Mouse (Mus musculus): Measurements from ENCODE around the gene Ccdc85c.

The Ccdc85c gene

DNA sequence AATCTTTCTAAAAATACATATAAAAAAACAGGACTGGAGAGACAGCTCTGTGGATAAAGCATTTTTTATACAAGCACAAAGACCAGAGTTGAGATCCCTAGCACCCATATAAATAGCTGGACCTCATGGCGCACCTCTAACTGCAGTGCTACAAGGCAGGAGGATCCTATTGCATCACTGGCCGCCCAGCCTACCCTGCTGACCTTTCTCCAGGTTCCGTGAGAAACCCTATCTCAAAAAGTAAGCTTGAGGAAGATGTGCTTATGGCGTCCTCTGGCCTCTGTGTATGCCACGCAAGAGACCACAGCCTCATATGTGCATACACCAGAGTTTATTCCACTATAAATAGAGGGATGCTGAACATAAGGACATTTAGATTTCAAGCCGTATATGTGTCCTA, 93.5 kb downstream of the Ccdc85c start:
- in situ Hi-C loops (cut with MboI, MseI), result no loop called here

DNA sequence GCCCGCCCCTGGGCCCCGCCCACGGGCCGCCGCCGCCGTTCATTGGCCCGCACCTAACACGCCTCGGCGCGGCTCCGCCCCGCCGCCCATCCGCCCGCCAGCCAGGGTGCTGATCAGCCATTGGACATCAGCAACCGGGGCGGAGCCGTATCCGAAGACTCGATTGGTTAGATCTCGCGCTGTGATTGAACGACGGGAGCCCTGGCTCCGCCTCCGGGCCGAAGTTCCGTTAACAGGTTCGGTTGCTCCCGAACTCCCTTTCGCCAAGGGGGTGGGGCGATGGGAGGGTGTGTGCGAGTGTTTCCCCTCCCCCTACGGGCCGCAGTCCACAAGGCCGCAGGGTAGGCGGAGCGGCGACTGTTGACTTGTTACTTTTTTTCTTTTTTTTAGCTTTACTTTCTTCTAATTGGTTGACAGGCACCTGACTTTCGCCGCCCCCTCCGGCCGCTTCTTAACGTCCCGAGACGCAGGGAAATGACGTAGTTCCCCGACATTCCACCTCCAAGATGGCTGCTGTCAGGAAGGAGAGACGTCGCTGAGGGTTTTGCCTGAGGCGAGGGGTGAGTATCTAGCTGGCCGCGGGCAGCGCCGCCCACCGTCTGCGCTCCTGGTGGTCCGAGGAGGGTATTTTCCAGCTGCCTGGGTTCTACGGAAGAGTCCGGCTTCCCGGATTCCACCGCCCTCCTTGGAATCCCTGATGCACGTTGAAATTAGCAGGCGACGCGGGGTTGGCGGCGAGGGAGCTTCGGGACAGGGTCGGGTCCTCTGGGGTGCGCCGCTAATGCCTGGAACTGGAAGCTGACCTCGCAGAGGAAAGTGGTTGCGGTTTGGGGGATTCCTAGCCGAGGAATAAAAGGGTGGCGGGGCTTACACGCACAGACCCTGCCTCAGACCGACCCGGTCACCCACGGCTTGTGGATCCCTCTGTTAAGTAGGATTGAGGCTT, 95.6 kb downstream of the Ccdc85c start, which contains the start of gene Ccnk:
Ccnk (plus strand) TSS at position 259 of the 946 bp plus-strand sequence.
- in situ Hi-C loops (cut with MboI, MseI), result no loop called here

DNA sequence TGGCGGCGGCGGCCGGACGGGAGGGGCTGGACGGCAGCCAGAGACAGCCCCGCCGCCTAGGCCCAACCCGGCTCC, 96.1 kb downstream of the Ccdc85c start, which contains the start of gene Setd3:
Setd3 (minus strand) TSS at position 69 of the 75 bp plus-strand sequence.
- in situ Hi-C loops (cut with MboI, MseI), result no loop called here

DNA sequence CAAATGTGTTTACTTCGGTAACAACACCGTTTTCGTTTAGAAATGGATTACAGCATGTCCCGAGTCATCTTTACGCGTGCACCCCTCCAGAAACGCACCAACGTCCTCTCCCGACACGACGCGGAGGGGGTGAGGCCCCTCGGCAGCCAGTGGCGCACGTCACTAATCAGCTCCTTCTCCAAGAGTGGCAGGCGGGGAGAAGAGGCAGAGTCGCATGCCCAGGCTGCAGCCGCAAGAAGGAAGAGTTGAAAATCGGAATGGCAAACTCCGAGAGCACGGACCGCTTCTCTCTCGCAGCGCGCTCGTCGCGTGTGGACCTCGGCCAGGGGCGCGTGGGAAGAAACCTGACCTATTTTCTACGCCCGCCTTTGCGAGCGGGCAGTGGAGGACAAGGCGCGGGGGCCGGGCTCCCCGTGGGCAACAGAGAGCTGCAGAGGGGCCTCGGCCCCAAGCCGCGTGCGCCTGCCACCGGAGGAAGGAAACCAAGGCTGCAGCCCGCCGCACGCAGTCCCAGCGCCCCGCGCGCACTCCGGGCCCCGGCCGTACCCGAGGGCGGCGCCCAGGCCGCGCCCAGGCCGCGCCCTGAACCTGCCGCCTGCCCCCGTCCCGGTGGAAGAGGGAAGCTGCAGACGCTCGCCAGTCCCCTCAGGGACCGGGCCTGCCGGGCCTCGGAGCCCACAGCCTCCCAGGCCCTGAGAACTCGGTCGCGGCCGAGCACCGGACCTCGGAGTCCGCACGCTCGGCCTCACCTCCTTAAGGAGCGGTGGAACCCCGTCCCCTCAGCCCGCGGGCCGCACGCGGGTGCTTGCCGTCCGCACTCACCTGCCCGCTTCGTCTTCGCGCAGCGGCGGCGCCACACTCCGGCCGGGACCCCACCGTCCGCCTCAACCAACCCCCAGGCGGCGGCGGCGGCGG, 96.6 kb downstream of the Ccdc85c start:
- in situ Hi-C loops (cut with MboI, MseI), result no loop called here

DNA sequence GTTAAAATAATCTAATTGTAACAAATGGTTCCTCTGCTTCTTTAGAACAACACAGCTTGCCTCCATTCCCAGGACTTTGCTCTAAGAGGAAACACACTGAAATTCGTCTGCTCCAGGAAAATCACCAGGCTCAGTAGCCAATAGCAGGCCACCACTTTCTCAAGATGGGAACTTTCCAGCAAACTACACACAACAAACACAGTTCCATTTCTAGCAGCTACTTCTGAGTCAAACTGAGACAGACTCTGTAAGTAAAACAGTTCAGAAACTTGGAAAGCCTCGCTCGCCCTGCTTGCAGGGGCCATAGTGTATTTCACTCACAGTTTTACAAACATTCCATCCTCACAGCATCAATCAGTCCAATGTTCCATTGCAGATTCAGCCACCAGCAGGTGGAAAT, 98.9 kb downstream of the Ccdc85c start:
- in situ Hi-C loops (cut with MboI, MseI), result no loop called here

DNA sequence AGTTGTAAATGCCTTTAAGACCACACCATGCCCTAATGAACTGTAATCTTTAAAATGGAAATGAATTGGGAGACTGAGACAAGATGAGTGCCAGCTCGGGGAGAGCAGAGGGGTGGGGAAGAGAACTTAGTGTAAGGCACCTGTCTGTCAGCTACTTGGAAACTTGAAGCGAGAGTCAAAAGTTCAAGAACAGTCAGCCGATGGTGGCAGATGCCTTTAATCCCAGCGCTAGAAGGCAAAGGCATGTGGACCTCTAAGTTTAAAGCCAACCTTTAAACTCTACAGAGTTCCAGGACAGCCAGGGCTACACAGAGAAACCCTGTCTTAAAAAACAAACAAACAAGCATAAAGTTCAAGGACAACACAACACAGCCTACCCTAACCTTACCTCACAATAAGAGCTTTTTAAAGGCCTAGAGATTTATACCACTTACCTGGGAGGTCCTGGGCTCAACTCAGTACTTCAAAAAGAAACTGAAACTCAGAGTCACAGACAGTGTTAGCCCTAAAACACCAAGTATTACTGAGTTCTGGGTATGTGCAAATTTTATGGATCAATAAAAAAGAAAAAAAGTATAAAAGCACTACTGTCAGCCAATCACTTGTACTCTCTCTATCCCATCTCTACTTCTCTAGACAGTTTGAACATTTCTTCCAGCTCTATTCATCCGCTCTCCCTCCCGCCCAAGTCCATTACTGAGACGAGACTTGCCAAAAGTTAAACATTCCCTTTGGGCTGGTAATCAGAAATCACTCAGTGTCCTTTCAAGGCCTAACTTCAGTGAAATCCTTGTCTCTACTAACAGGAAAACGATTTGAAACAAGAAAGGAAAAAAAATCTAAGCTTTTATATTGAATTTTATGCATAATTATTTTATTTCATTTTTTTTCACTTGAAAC, 100.4 kb downstream of the Ccdc85c start:
- in situ Hi-C loops (cut with MboI, MseI), result no loop called here

DNA sequence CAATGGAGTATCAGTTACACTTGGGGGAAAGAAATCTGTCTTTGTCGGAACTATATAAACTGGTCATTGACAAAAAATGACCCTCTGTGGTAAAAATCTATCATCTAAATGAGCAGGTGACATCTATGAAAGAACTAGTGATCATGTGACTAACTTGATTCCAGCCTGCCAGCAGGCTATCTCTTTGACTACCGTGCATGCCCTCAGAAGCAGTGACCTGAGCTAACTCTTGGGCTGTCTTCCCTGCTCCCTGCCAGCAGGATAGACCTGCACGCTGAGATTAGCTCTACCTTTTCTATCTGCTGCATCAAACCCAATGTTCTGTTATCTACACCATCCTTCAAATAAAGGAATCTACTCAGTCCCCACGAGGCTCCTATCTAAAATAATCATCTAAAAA, 102.6 kb downstream of the Ccdc85c start:
- in situ Hi-C loops (cut with MboI, MseI), result no loop called here

DNA sequence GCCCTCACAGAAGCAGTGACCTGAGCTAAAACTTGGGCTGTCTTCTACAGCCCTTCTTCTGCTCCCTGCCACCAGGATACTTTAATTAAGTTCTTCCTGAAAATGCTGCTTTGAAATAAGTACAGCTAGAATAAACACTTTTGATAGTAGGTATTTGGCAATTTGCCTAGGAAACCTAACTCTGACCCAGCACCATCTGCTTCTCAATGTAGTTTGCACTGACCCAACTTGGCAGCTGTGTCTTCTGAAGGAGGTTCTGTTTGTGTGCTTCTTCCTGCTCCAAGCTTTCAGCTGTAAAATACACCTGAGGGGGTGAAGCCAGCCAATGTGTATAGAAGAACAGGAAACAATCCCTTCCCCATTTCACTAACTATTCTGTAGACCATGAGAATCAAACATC, 103.9 kb downstream of the Ccdc85c start:
- in situ Hi-C loops (cut with MboI, MseI), result no loop called here

DNA sequence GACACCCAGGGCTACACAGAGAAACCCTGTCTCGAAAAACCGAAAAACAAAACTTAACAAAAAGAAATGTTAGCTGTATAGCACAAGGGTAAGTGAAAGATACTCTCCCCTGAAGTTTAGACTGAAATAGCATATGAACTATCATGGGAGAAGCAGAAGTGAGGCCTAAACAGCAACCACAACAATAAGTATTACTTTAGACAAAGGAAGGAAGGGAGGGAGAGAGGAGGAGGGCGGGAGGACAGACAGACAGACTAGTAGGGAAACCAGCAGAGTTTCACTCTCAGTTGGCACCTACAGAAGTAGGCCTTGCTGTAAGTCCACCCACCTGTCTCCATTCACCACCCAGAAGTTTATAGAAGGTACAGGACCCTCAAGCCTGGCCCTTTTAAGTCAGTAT, 104.8 kb downstream of the Ccdc85c start:
- in situ Hi-C loops (cut with MboI, MseI), result no loop called here

DNA sequence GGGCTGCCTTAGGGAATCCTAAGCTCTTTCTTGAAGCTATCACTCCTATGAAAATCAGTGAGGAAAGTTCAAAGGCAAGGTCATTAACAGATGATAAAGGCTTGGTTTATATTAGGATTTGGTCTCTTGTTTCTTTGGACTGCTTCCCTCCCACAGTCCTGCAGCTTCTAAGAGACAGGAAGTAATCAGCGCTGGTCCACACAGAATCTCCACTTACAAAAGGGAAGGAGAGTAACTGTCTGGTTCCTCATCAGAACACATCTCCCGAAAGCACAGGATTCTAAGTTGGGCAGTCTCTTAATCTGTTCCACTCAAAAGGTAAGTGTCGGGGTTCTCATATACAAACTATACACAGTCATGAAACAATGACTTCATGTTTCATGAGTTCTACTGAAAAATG, 106.3 kb downstream of the Ccdc85c start:
- in situ Hi-C loops (cut with MboI, MseI), result no loop called here

DNA sequence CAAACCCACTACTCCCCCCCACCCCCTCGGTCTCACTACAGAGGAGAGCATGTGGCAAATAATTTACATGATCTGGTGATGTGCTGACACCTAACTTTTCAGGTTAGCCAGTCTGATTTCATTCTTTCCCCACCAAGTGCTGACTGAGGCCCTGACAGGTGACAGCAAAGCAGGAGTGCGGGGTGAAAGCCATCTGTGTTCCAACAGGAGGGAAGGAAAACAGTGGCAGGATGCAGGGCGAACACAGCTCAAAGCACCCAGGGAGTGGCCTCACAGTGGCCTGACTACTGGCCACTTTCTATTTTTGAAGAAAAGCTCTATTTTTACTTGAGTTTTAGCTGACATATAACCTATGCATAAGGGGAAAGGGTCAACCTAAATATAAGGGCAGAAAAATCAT, 111.5 kb downstream of the Ccdc85c start:
- in situ Hi-C loops (cut with MboI, MseI), result no loop called here

DNA sequence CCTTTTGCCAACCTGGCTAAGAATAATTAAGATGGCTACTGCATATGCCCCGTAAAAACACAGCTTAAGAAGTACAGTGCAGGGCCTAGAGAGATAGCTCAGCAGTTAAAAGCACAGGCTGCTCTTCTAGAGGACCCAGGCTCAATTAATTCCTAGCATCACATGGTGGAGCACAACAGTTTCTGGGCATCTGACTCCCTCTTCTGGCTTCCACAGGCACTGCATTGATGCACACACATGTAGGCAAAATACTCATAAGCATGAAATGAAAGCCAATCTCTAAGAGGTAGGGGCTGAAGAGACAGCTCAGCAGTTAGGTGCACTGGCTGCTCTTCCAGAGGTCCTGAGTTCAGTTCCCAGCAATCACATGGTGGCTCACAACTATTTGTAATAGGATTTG, 113.2 kb downstream of the Ccdc85c start:
- in situ Hi-C loops (cut with MboI, MseI), result no loop called here

DNA sequence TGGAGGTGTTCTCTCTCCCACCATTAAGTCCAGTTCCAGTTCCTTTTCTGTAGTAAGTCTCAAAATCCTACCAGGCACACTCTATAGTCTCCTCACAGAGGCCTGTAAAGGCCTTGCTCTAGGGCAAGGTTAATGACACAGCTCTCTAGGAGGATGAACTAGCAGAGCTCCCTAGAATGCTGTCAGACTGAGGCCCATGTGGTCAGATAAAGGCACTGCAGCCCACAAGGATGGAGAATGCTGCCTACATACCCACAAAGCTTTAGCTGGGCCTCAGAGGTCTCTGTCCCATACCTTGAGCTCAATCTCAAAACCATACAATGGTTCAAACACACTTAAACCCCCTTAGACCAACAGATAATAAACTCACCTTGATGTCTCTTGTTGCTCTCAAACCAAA, 115.4 kb downstream of the Ccdc85c start:
- in situ Hi-C loops (cut with MboI, MseI), result no loop called here
